Mouse (Mus musculus) layer of hippocampus, adult 11-12 months (tissue): Measurements from ENCODE around the gene Cby1.

Source experiments
- DNase-seq: peaks from one replicate; pipeline ENCODE4 v3.0.0; 2022; ENCODE audit warnings: low spot score

Cby1 gene

GRCm38 (mm10) chr15:79706603-79707214, 47.7 kb downstream of the Cby1 start:
- DNase-seq, result no peak

- DNase-seq, result no peak
Measured at GRCm38 (mm10) chr15:79708229-79708822, 49.3 kb downstream of the Cby1 start.

- DNase-seq, result no peak
Measured at GRCm38 (mm10) chr15:79715646-79716045, 56.6 kb downstream of the Cby1 start.

GRCm38 (mm10) chr15:79716710-79717109, 57.7 kb downstream of the Cby1 start:
- no peak for DNase-seq
